Mouse (Mus musculus) kidney, adult 2 months (tissue): Measurements from ENCODE around the gene Abtb2.

Experiments used
- CTCF ChIP-seq: fragments of 200-500 bp; conservative IDR thresholded peaks from 2 replicates; pipeline ENCODE4 v1.5.1; 2011; ENCODE audit warnings: low read depth, mild to moderate bottlenecking, control low read depth, low read length, moderate library complexity, mixed read lengths; ENCODE audit not compliant: insufficient read depth, insufficient read length
- POLR2A ChIP-seq: fragments of 200-500 bp; IDR thresholded peaks from one replicate; pipeline ENCODE4 v1.6.1; 2011; ENCODE audit warnings: low read depth, low read length, control low read depth

DNA sequence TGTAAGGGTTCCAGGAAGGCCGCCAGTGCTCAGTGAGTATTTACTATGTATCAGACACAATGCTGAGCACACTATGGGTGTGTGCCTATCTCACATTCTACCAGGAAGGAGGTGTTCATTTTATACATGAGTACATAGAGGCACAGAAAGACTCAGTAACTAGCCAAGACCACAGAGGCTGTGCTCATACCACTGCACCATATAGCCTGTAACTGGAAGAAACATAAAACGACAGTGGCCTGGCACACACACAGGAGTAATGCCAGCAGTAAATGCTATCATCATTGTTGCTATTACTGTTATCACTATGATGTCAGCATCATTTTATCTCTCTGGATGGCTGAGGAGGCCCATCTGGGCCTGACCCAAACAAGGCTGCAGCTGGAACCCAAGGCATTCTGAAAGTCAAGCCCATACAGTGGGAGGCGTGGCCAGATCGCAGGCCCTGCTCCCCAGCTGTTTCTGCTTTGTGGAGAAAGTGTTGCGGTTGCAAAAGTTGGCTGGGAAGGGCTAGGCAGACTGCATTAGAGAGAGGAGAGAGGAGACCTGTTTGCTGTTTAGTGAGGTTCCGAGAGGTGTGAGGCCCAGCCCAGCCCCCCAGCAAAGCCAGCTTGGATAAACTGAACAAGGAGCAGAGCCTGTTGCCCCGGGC is 118.9 kb downstream of the Abtb2 start:
- TF ChIP-seq POLR2A (no peak), CTCF (no peak)
